Mouse (Mus musculus): Measurements from ENCODE around the gene Vmn2r61. TPM values are rescaled to one million over a fixed set of nuclear protein-coding genes. Genes with fewer than 3 reads are reported as not detected.

Vmn2r61 gene
- not detected in 2 replicates for total RNA-seq (2015; ENCODE audit: low replicate concordance)
- not detected in 2 replicates for total RNA-seq (2017; ENCODE audit: low replicate concordance)

GRCm38 (mm10) chr7:42259753-42260152 is at the start of gene Vmn2r61:
TSS of gene Vmn2r61 (plus strand) at chr7:42260053.
- no peak for ATAC-seq (replicated peaks; ENCODE audit: low FRiP score, poor library complexity, severe bottlenecking)

Other genes starting within 250 kb of the Vmn2r61 start
- not detected in 2 replicates for gene Vmn2r59, start 201.0 kb upstream of the Vmn2r61 start, total RNA-seq (2015; ENCODE audit: low replicate concordance)
- gene Vmn2r59, start 201.0 kb upstream of the Vmn2r61 start, total RNA-seq (2017; ENCODE audit: low replicate concordance): not detected in 2 replicates
- not detected in 2 replicates for gene Vmn2r60, start 152.3 kb upstream of the Vmn2r61 start, total RNA-seq (2015; ENCODE audit: low replicate concordance)
- under 0.01 TPM in 1 of 2 replicates, not detected in the other for gene Vmn2r60, start 152.3 kb upstream of the Vmn2r61 start, total RNA-seq (2017; ENCODE audit: low replicate concordance)
- gene 4933421I07Rik, start 188.1 kb downstream of the Vmn2r61 start, total RNA-seq (2015; ENCODE audit: low replicate concordance): not detected in 2 replicates
- gene 4933421I07Rik, start 188.1 kb downstream of the Vmn2r61 start, total RNA-seq (2017; ENCODE audit: low replicate concordance): not detected in 2 replicates
- gene Zfp141, start 245.7 kb downstream of the Vmn2r61 start, total RNA-seq (2015; ENCODE audit: low replicate concordance): 15.1 and 15.5 TPM in 2 replicates
- 1.7 and 12.8 TPM in 2 replicates for gene Zfp141, start 245.7 kb downstream of the Vmn2r61 start, total RNA-seq (2017; ENCODE audit: low replicate concordance)